Mouse (Mus musculus): Measurements from ENCODE around the gene Nagk.

- no peak for TF ChIP-seq CTCF (IDR thresholded peaks at IDR 0.05; ENCODE audit: low read depth, low read length)
- no peak for TF ChIP-seq POLR2A (IDR thresholded peaks at IDR 0.05; ENCODE audit: extremely low read depth, insufficient read depth, low read length)
Observed at GRCm38 (mm10) chr6:83756051-83756450, 38.7 kb upstream of the Nagk start.

Data from liver, adult 2 months (tissue).